ENCODE assay signal across 9 mouse cellular contexts in the genomic region with DNA sequence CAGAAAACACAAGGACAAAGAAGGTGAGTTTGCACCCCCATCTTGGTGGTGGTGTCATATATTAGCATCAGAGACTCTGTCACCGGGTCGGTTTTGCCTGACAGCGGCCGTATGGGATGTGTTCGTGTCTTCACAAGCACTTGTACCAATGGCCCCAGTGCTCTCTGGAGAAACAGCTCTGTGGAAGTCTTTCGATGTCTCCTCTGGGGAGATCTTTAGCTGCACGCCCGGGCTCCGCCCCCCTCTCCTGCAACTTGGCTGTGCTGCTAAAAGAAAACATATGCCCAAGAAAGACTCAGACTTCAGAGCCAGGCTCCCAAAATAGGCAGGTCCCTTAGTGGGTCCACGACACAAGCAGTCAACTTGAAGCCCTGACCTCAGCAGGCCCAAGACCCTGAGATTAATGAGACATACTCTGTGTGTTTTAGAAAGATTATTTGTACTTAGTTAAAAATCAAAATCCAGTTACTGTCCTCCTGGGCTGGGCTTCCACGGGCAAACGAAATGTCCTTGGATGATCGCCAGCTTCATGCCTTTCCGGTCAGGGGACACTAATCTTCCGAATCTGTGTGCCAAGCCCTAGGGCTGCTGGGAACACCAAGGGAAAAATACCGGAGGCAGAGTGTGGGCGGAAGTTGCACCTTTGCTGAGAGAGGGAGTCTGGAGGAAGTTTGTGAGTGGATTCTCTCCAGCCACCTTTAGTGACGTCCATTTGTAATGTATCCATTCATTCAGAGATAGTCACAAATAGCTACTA. TPM values are rescaled to one million over a fixed set of nuclear protein-coding genes. Genes with fewer than 3 reads are reported as not detected.
A peak's percentile ranks its signal among the peaks of the same experiment; 100 is the strongest.
DNase-seq lines count a peak whose midpoint lies in the region; ATAC-seq and TF ChIP-seq lines count a peak whose summit lies in the region.
"Had no signal": no experiment of that assay in that cellular context is flagged by ENCODE, and none has a peak within 500 bp of the region (broad histone marks: within the 10 kb centered on the region; RNA-seq: fewer than 3 reads in every experiment).

No protein-coding gene starts in this region.

- no peak for TF ChIP-seq CTCF in cerebellum, adult 2 months (IDR thresholded peaks at IDR 0.05; ENCODE audit: borderline replicate concordance, insufficient read depth, low read depth, low read length)

- intact Hi-C loops in gastrocnemius, postnatal 14 days (cut with DNase I; ENCODE audit: low total_unique reads) = no loop called here

- 8% methylated on average over 18 of the region's 18 CpGs for WGBS in cerebellum, adult 2 months
- 57% methylated on average over 18 of the region's 18 CpGs for WGBS in hindbrain, embryonic 14.5 days
- WGBS in limb, embryonic 11.5 days = 41% methylated on average over 18 of the region's 18 CpGs

- ATAC-seq in hindbrain, embryonic 14.5 days (ENCODE audit: low FRiP score) = no peak
- 0 out of 2 replicates have a peak, but pooled peaks have one; percentile 50 for ATAC-seq in limb, embryonic 11.5 days (ENCODE audit: insufficient number of reproducible peaks, low FRiP score, low TSS enrichment, low read depth)

- H3K4me3 ChIP-seq in cerebellum, adult 2 months (replicated peaks; ENCODE audit: insufficient read depth, low read depth, low read length) = no peak overlapping the region
- H3K4me3 ChIP-seq in hindbrain, embryonic 14.5 days (replicated peaks; ENCODE audit: low read length) = no peak overlapping the region
- H3K4me3 ChIP-seq in limb, embryonic 11.5 days (ENCODE audit: low read depth, low read length) = no peak overlapping the region
- H3K4me3 ChIP-seq: neural tube, embryonic 12.5 days had no signal

- H3K36me3 ChIP-seq in hindbrain, embryonic 14.5 days (replicated peaks; ENCODE audit: control insufficient read depth, insufficient read depth) = no peaks in the 10 kb centered on the region
- no peaks in the 10 kb centered on the region for H3K36me3 ChIP-seq in limb, embryonic 11.5 days (ENCODE audit: control insufficient read depth, insufficient read depth, low read length)
- H3K36me3 ChIP-seq: neural tube, embryonic 12.5 days had no signal

- H3K4me1 ChIP-seq in cerebellum, adult 2 months (ENCODE audit: control insufficient read depth, insufficient read depth, low read length) = peaks cover 27% of the 10 kb centered on the region
- H3K4me1 ChIP-seq in hindbrain, embryonic 14.5 days (replicated peaks; ENCODE audit: control insufficient read depth, insufficient read depth, low read length) = peaks cover 26% of the 10 kb centered on the region
- H3K4me1 ChIP-seq in limb, embryonic 11.5 days (ENCODE audit: control insufficient read depth, insufficient read depth, low read length) = peaks cover 21% of the 10 kb centered on the region

- DNase-seq in layer of hippocampus, adult 8-10 months (ENCODE audit: low spot score in 2 of 2) = peak; percentile 38 to 46
- no peak for DNase-seq in layer of hippocampus, postnatal 25 days (ENCODE audit: extremely low spot score in 1 of 2, low spot score in 1 of 2)
- DNase-seq in cerebellum, adult 2 months = peak; percentile 67 to 74
- peak; percentile 84 for DNase-seq in gastrocnemius, postnatal 14 days
- DNase-seq in hindbrain, embryonic 14.5 days (ENCODE audit: low spot score) = peak; percentile 54
- peak; percentile 73 for DNase-seq in limb, embryonic 11.5 days (ENCODE audit: low spot score)
- DNase-seq in right cerebral cortex, postnatal 36 days (ENCODE audit: low spot score in 2 of 2) = peak; percentile 42 to 54
- DNase-seq in spleen, adult 12 weeks (ENCODE audit: low spot score) = no peak

- H3K27me3 ChIP-seq in cerebellum, adult 2 months (ENCODE audit: control insufficient read depth, insufficient read depth, low read length) = no peaks in the 10 kb centered on the region
- H3K27me3 ChIP-seq in hindbrain, embryonic 14.5 days (ENCODE audit: control insufficient read depth, insufficient read depth, low read length) = no peaks in the 10 kb centered on the region
- H3K27me3 ChIP-seq in limb, embryonic 11.5 days (ENCODE audit: control insufficient read depth, insufficient read depth, low read length) = no peaks in the 10 kb centered on the region

- no peak overlapping the region for H3K9ac ChIP-seq in hindbrain, embryonic 14.5 days
- H3K9ac ChIP-seq in limb, embryonic 11.5 days (ENCODE audit: low read length) = no peak overlapping the region
- H3K9ac ChIP-seq: neural tube, embryonic 12.5 days had no signal

- H3K9me3 ChIP-seq in hindbrain, embryonic 14.5 days (ENCODE audit: control insufficient read depth, low read length) = no peaks in the 10 kb centered on the region
- H3K9me3 ChIP-seq in limb, embryonic 11.5 days (ENCODE audit: control insufficient read depth, low read length) = no peaks in the 10 kb centered on the region
- H3K9me3 ChIP-seq: neural tube, embryonic 12.5 days had no signal

- no peak for TF ChIP-seq POLR2A in cerebellum, adult 2 months (IDR thresholded peaks at IDR 0.05; ENCODE audit: borderline replicate concordance, insufficient read depth, low read length)

- H3K4me2 ChIP-seq in hindbrain, embryonic 14.5 days (replicated peaks) = no peak overlapping the region
- H3K4me2 ChIP-seq in limb, embryonic 11.5 days (ENCODE audit: low read depth, severe bottlenecking) = no peak overlapping the region
- H3K4me2 ChIP-seq: neural tube, embryonic 12.5 days had no signal

- H3K27ac ChIP-seq in cerebellum, adult 2 months (ENCODE audit: insufficient read depth, low read length) = peak overlapping the region; percentile 29
- no peak overlapping the region; the same call in 1 of the 2 replicates for H3K27ac ChIP-seq in hindbrain, embryonic 14.5 days
- H3K27ac ChIP-seq in limb, embryonic 11.5 days (replicated peaks; ENCODE audit: low read depth, low read length) = peak overlapping the region; percentile 3; the same call in 1 of the 2 replicates
- H3K27ac ChIP-seq: neural tube, embryonic 12.5 days had no signal

RNA-seq across cellular contexts. Expression of gene Pdcd4, which starts 41.7 kb away (rescaled TPM):
- 100 to 1,000 TPM; 101 to 108 (median 106) TPM for total RNA-seq in layer of hippocampus, adult 8-10 months (2022)
- 100 to 1,000 TPM; 118 to 120 TPM for total RNA-seq in layer of hippocampus, postnatal 25 days (2021)
- polyA plus RNA-seq in cerebellum, adult 2 months (2012; rRNA removed) = 40.0 and 42.3 TPM in 2 replicates
- total RNA-seq in gastrocnemius, postnatal 14 days (2021) = 10 to 100 TPM; 20.6 to 22.4 TPM
- 51.8 and 58.0 TPM in 2 replicates for polyA plus RNA-seq in hindbrain, embryonic 14.5 days (2014; fragmentation: Nextera tagmentation; extraction: Ambion mirVana)
- polyA plus RNA-seq in limb, embryonic 11.5 days (2014; fragmentation: Nextera tagmentation; extraction: Ambion mirVana) = 75.5 and 80.7 TPM in 2 replicates

Comparison
In these comparisons a context has a peak if more than half of its experiments do, and no peak if none do; other contexts are left out.
1. DNase-seq: peak in layer of hippocampus, adult 8-10 months (2 of 2), cerebellum, adult 2 months (2 of 2), gastrocnemius, postnatal 14 days (single experiment), hindbrain, embryonic 14.5 days (single experiment), limb, embryonic 11.5 days (single experiment) and right cerebral cortex, postnatal 36 days (2 of 2); none in layer of hippocampus, postnatal 25 days (0 of 2) and spleen, adult 12 weeks (single experiment).
2. RNA of gene Pdcd4, which starts 41.7 kb away (total RNA-seq): 118 to 120 TPM in layer of hippocampus, postnatal 25 days and 101 to 108 TPM in layer of hippocampus, adult 8-10 months; 20.6 to 22.4 TPM in gastrocnemius, postnatal 14 days; every median in the first group is over 4 times any median in the second.